ENCODE assay signal across 17 mouse cellular contexts in the genomic region with DNA sequence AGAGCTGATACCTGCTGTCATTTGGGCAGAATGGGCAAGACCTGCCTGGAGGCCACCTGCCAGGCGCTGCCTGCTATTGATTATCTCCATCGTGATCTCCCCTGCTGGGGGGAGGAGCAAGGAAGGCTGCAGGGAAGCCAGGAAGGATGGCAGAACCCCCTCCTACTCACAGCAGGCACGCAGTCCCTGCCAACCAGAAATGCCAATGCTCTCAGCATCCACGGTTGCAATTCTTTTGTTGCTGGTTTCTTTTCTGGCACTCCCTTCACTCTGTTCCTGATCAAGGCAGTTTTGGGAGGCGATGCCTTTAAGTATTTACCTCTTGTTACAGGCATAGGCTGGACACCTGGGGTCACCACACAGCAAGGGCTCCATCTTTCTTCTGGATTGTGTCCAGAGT.
DNase-seq lines count a peak whose midpoint lies in the region; ATAC-seq and TF ChIP-seq lines count a peak whose summit lies in the region.
"Had no signal": no experiment of that assay in that cellular context is flagged by ENCODE, and none has a peak within 500 bp of the region (broad histone marks: within the 10 kb centered on the region; RNA-seq: fewer than 3 reads in every experiment).

No protein-coding gene starts in this region.

- H3K27ac ChIP-seq in gastrocnemius, adult 2 months: no peak overlapping the region
- H3K27ac ChIP-seq: heart, embryonic 10.5 days; hindbrain, embryonic 13.5 days; midbrain, embryonic 13.5 days; neural tube, embryonic 15.5 days had no signal

- no peak for DNase-seq in frontal cortex, adult 2 months (ENCODE audit: extremely low spot score in 1 of 2, low spot score in 1 of 2)
- DNase-seq in cerebellum, adult 9-10 months: peak; percentile 49
- DNase-seq in layer of hippocampus, adult 8-10 months (ENCODE audit: low spot score in 2 of 2): peak; percentile 37 to 50
- DNase-seq in right cerebral cortex, postnatal 10 days (ENCODE audit: low spot score in 2 of 2): peak; percentile 42 to 47
- no peak for DNase-seq in gastrocnemius, adult 2 months
- no peak for DNase-seq in heart, postnatal 4 days
- DNase-seq: adrenal gland, adult 8-10 months; spleen, adult 18-20 months; thymus, adult 18-20 months had no signal

- intact Hi-C loops in gastrocnemius, adult 2 months (cut with DNase I): no loop called here

- peak; percentile 59 for ATAC-seq in frontal cortex, adult (ENCODE audit: low TSS enrichment)
- no peak for ATAC-seq in megakaryocyte-erythroid progenitor cell, adult 5-6 weeks (replicated peaks; ENCODE audit: low FRiP score, low TSS enrichment, poor library complexity, severe bottlenecking)
- ATAC-seq: CD4-positive, CD25-positive, alpha-beta regulatory T cell, adult 4 months; lung, postnatal 0 days; midbrain, embryonic 13.5 days had no signal

- TF ChIP-seq CTCF in gastrocnemius, adult 2 months (IDR thresholded peaks at IDR 0.05): no peak

- no peak overlapping the region for H3K4me3 ChIP-seq in gastrocnemius, adult 2 months
- H3K4me3 ChIP-seq: heart, embryonic 10.5 days; hindbrain, embryonic 13.5 days; midbrain, embryonic 13.5 days; neural tube, embryonic 15.5 days had no signal

Comparison
In these comparisons a context has a peak if more than half of its experiments do, and no peak if none do; other contexts are left out.
1. DNase-seq: peak in cerebellum, adult 9-10 months (single experiment), layer of hippocampus, adult 8-10 months (2 of 2) and right cerebral cortex, postnatal 10 days (2 of 2); none in frontal cortex, adult 2 months (0 of 2), gastrocnemius, adult 2 months (single experiment) and heart, postnatal 4 days (single experiment).